Mouse (Mus musculus) heart, embryonic 13.5 days (tissue): Measurements from ENCODE around the gene Tnnt1. TPM values are rescaled to one million over a fixed set of nuclear protein-coding genes. Genes with fewer than 3 reads are reported as not detected.
"Not testable (repeated sequence)": the region's sequence is repeated elsewhere in the genome, so short reads cannot be mapped to it uniquely, and the experiment has no call there.

Experiments used
- ATAC-seq: fragments of 200-750 bp; cut with Nextera tagmentation; 2 replicates; pipeline ENCODE4 v1.8.0; 2017; ENCODE audit warnings: moderate TSS enrichment; ENCODE audit not compliant: insufficient number of reproducible peaks, low FRiP score, low TSS enrichment; ENCODE audit errors: extremely low read depth
- H3K27ac ChIP-seq: fragments of 300-500 bp; sonication (generic); replicated peaks from 2 replicates; pipeline ENCODE4 v1.5.1; 2015; ENCODE audit warnings: moderate library complexity, mild to moderate bottlenecking, inconsistent platforms
- H3K27me3 ChIP-seq: fragments of 300-500 bp; sonication (generic); replicated peaks from 2 replicates; pipeline ENCODE4 v1.6.1; 2015; ENCODE audit warnings: mild to moderate bottlenecking, inconsistent platforms
- H3K36me3 ChIP-seq: fragments of 300-500 bp; sonication (generic); 2 replicates; pipeline ENCODE4 v1.6.1; 2015; ENCODE audit warnings: mild to moderate bottlenecking, inconsistent platforms
- H3K4me1 ChIP-seq: fragments of 300-500 bp; sonication (generic); 2 replicates; pipeline ENCODE4 v1.6.1; 2015; ENCODE audit warnings: inconsistent platforms
- H3K4me2 ChIP-seq: fragments of 300-500 bp; sonication (generic); 2 replicates; pipeline ENCODE4 v1.6.1; 2015; ENCODE audit warnings: inconsistent platforms, mild to moderate bottlenecking, moderate library complexity
- H3K4me3 ChIP-seq: fragments of 300-500 bp; sonication (generic); 2 replicates; pipeline ENCODE4 v1.5.1; 2015; ENCODE audit warnings: moderate library complexity, mild to moderate bottlenecking, inconsistent platforms
- H3K9ac ChIP-seq: fragments of 300-500 bp; sonication (generic); 2 replicates; pipeline ENCODE4 v1.6.1; 2015; ENCODE audit warnings: inconsistent platforms, mild to moderate bottlenecking, moderate library complexity
- H3K9me3 ChIP-seq: fragments of 300-500 bp; sonication (generic); 2 replicates; pipeline ENCODE4 v1.6.1; 2016; ENCODE audit warnings: inconsistent platforms
- WGBS: fragments of 180-500 bp; shearing (Covaris S2); methylation state at CpG from one replicate; pipeline ENCODE4 v1.1.7; 2015; ENCODE audit warnings: mixed read lengths; 5-methylcytosine and 5-hydroxymethylcytosine counted together
- polyA plus RNA-seq: library from polyadenylated mRNA; unstranded; fragments of >200 nt; fragmentation: Nextera tagmentation; extraction: Ambion mirVana; gene quantifications from 2 replicates; pipeline ENCODE4 v1.2.1, GENCODE M21; 2015

The Tnnt1 gene
- polyA plus RNA-seq, 1 experiment from 2014 or later, result 610 TPM

GRCm38 (mm10) chr7:4536369-4536768 is 20.2 kb upstream of the Tnnt1 start:
- Histone ChIP-seq H3K27me3 (peaks cover 29% of the 10 kb centered on the region; the same call in 1 of the 2 replicates), H3K9ac (no peak overlapping the region), H3K4me1 (peaks cover 6% of the 10 kb centered on the region), H3K4me2 (no peak overlapping the region), H3K27ac (no peak overlapping the region), H3K36me3 (no peaks in the 10 kb centered on the region), H3K4me3 (no peak overlapping the region), H3K9me3 (no peaks in the 10 kb centered on the region)
- ATAC-seq, result no peak
- WGBS, result 85% methylated on average over 4 of the region's 4 CpGs

- H3K36me3 ChIP-seq, result no peaks in the 10 kb centered on the region
- H3K4me1 ChIP-seq, result peaks cover 10% of the 10 kb centered on the region
- peak within 1 kb of the TSS; percentile 74 for H3K4me2 ChIP-seq
- no peaks in the 10 kb centered on the region for H3K9me3 ChIP-seq
- peak within 1 kb of the TSS; percentile 50 for H3K4me3 ChIP-seq
- H3K9ac ChIP-seq, result peak within 1 kb of the TSS; percentile 72
- 4% methylated on average over 28 of the region's 28 CpGs for WGBS
- no peak within 1 kb of the TSS for H3K27ac ChIP-seq
- peaks cover 43% of the 10 kb centered on the region for H3K27me3 ChIP-seq
- peak; percentile 77 for ATAC-seq
Observed at GRCm38 (mm10) chr7:4532005-4532729, 16.0 kb upstream of the Tnnt1 start, which contains the start of gene Dnaaf3. Dnaaf3 (minus strand) TSS chr7:4532453.

DNA sequence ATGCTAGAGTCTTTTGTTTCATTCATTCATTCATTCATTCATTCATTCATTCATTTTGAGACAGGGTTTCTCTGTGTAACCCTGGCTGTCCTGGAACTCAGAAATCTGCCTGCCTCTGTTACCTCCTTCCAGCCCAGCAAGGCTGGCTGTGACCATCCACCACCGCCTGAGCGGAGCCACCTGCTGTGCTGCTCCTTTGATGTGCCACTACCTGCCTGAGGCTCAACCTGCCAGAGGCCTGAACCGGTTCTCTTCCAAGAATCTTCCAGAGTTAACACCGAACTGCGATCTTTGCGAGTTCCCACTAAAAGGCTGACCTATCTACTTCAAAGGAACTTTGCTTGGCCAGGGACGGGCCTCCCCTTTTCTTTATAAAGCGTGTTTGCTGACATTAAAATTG is 14.0 kb upstream of the Tnnt1 start:
- 33% methylated on average over 8 of the region's 8 CpGs for WGBS
- not testable (repeated sequence) for H3K36me3 ChIP-seq, H3K9me3 ChIP-seq, H3K4me2 ChIP-seq, H3K27ac ChIP-seq, H3K9ac ChIP-seq, H3K4me3 ChIP-seq, ATAC-seq
- Histone ChIP-seq H3K27me3 (peaks cover 44% of the 10 kb centered on the region), H3K4me1 (peaks cover 23% of the 10 kb centered on the region)

DNA sequence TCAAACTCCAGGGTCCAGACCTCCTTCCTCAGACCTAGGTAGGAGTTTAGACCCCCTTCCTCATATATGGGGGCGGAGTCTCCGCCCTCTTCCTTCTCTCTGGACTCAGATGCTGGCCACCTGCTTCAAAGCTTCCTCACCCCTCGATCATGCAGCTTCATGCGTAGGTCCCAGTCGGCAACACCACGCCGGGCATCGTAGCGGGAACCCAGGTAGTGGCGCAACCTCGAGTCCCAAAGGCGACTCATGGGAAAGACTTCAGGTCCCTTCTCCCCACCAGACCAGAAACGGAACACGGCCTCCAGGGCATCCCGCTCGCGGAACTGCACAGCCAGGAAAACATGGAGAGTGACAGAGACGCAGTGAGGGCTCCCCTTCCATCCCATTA is 11.1 kb upstream of the Tnnt1 start:
- H3K27ac ChIP-seq, result no peak overlapping the region
- peak overlapping the region; percentile 70 for H3K4me2 ChIP-seq
- peak overlapping the region; percentile 44; the same call in 1 of the 2 replicates for H3K4me3 ChIP-seq
- ATAC-seq, result no peak
- no peaks in the 10 kb centered on the region for H3K9me3 ChIP-seq
- peak overlapping the region; percentile 76; the same call in 1 of the 2 replicates for H3K9ac ChIP-seq
- H3K4me1 ChIP-seq, result peaks cover 40% of the 10 kb centered on the region
- H3K36me3 ChIP-seq, result no peaks in the 10 kb centered on the region
- H3K27me3 ChIP-seq, result peaks cover 40% of the 10 kb centered on the region
- 42% methylated on average over 18 of the region's 18 CpGs for WGBS

DNA sequence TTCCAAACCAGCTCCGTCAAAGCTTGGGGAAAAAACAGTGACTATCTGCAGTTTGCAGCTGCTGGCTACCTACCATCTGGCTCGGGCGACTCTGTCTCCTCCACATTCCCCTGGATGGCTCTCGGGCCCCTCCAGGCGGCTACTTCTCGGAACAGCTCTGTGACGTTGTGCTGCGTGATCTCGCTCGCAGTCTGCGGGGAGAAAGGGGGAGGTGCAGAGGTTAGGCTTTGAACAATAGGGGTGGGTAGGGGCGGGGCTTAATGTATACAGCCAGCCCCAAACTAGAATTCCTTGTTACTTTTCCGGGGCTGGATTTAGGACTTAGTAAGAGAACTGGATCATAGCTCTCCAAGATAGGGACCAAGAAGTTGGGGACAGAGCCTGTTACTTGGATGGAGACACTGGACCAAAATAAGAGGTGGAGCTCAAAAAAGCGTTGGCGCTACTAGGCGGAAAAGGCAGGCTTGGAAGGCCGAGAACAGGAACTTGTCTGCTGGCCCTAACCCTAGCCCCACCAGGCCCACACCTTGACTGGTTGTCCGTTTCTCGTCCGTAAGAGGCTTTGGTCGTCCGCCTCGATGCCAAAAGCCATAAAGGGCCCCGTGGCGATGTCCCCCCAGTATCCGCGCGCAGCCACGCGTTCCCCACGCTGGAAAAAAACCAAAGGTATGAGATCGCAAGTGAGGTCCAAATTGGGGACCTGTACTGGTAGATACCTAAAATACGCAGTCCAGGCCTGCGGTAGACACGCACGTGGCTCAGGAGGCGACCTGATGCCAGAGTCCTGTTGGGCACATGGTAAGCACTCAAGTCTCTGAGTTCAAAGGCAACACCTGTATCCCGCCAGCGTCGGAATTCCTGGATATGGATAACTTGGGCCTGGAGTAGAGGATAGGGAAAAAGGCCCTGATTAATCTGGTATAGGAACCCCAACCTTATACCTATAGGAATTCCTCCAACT is 10.4 kb upstream of the Tnnt1 start:
- H3K9ac ChIP-seq, result peak overlapping the region; percentile 76
- peak; percentile 53 for ATAC-seq
- peak overlapping the region; percentile 49 for H3K27ac ChIP-seq
- no peaks in the 10 kb centered on the region for H3K9me3 ChIP-seq
- peak overlapping the region; percentile 70 for H3K4me2 ChIP-seq
- WGBS, result 20% methylated on average over 40 of the region's 40 CpGs
- peaks cover 35% of the 10 kb centered on the region for H3K4me1 ChIP-seq
- H3K4me3 ChIP-seq, result peak overlapping the region; percentile 44
- no peaks in the 10 kb centered on the region for H3K36me3 ChIP-seq
- H3K27me3 ChIP-seq, result peaks cover 36% of the 10 kb centered on the region

DNA sequence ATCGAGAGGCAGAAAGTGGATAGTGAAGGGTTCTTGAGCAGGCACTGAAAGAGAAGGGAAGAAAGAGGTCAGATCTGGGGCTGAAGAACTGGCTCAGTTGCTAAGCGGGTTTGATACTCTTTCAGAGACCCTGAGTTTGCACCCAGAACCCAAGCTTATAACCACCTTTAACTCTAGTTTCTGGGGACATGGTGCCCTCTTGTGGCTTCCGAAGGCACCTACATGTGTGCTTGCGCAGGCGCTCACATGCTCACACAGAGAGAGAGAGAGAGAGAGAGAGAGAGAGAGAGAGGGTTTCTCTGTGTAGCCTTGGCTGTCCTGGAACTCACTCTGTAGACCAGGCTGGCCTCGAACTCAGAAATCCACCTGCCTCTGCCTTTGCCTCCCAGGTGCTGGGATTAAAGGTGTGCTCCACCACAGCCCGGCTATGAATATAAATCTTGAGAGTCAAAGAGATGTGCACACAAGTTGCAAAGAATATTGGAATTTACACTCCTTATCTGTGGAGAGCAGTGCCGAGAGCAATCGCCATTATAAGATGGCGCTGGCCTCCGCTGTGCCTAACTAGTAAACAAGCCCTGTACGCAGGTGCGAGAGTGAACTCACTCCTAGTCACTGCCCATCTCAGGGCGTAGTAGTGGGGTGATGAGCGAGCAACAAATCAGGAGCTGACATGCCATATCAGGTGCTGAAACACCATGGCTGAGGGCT is 8.2 kb upstream of the Tnnt1 start, which contains the start of gene Tnni3:
TSS of gene Tnni3 (minus strand) at position 18 of the 711 bp plus-strand sequence.
- not testable (repeated sequence) for ATAC-seq, H3K9me3 ChIP-seq
- peak within 1 kb of the TSS; percentile 76 for H3K4me2 ChIP-seq
- H3K36me3 ChIP-seq, result peaks cover 12% of the 10 kb centered on the region
- H3K4me3 ChIP-seq, result peak within 1 kb of the TSS; percentile 72
- H3K27ac ChIP-seq, result peak within 1 kb of the TSS; percentile 96
- WGBS, result 67% methylated on average over 15 of the region's 15 CpGs
- peak within 1 kb of the TSS; percentile 93 for H3K9ac ChIP-seq
- peaks cover 51% of the 10 kb centered on the region for H3K4me1 ChIP-seq
- peaks cover 21% of the 10 kb centered on the region for H3K27me3 ChIP-seq

GRCm38 (mm10) chr7:4523205-4524130 is 7.3 kb upstream of the Tnnt1 start:
- Histone ChIP-seq H3K9ac (peak overlapping the region; percentile 93), H3K9me3 (no peaks in the 10 kb centered on the region), H3K4me3 (peak overlapping the region; percentile 72), H3K27ac (peak overlapping the region; percentile 96), H3K4me2 (peak overlapping the region; percentile 76), H3K4me1 (peaks cover 60% of the 10 kb centered on the region), H3K27me3 (peaks cover 16% of the 10 kb centered on the region), H3K36me3 (peaks cover 21% of the 10 kb centered on the region)
- no peak for ATAC-seq
- 80% methylated on average over 33 of the region's 33 CpGs for WGBS

- H3K36me3 ChIP-seq, result peaks cover 31% of the 10 kb centered on the region
- WGBS, result 35% methylated on average over 6 of the region's 6 CpGs
- H3K9me3 ChIP-seq, result no peaks in the 10 kb centered on the region
- peak overlapping the region; percentile 76 for H3K4me2 ChIP-seq
- H3K27ac ChIP-seq, result peak overlapping the region; percentile 96
- H3K4me1 ChIP-seq, result peaks cover 63% of the 10 kb centered on the region
- H3K4me3 ChIP-seq, result peak overlapping the region; percentile 72
- peak overlapping the region; percentile 93 for H3K9ac ChIP-seq
- peak; percentile 65; the same call in 1 of the 2 replicates for ATAC-seq
- peaks cover 7% of the 10 kb centered on the region for H3K27me3 ChIP-seq
Observed at GRCm38 (mm10) chr7:4522292-4522691, 6.1 kb upstream of the Tnnt1 start.

- WGBS, result 20% methylated on average over 32 of the region's 32 CpGs
- Histone ChIP-seq H3K4me3 (peak overlapping the region; percentile 72), H3K4me2 (peak overlapping the region; percentile 76), H3K4me1 (peaks cover 63% of the 10 kb centered on the region), H3K9ac (peak overlapping the region; percentile 93), H3K27ac (peak overlapping the region; percentile 96), H3K9me3 (no peaks in the 10 kb centered on the region), H3K36me3 (peaks cover 31% of the 10 kb centered on the region), H3K27me3 (no peaks in the 10 kb centered on the region)
- ATAC-seq, result no peak
Observed at GRCm38 (mm10) chr7:4521231-4522003, 5.2 kb upstream of the Tnnt1 start.
